Mouse (Mus musculus) right cerebral cortex, adult 18-20 months (tissue): ENCODE measurements at regions not wholly inside any gene's neighbourhood (a gene's known extent, or its start where the extent isn't known, plus 50 kb on each side); places are given as distances from the start of the nearest gene placed in this dataset.
"Not testable (repeated sequence)": the region's sequence is repeated elsewhere in the genome, so short reads cannot be mapped to it uniquely, and the experiment has no call there.

Experiments
- DNase-seq: peaks from one replicate; pipeline ENCODE4 v3.0.0; 2022; ENCODE audit warnings: mixed read lengths

DNA sequence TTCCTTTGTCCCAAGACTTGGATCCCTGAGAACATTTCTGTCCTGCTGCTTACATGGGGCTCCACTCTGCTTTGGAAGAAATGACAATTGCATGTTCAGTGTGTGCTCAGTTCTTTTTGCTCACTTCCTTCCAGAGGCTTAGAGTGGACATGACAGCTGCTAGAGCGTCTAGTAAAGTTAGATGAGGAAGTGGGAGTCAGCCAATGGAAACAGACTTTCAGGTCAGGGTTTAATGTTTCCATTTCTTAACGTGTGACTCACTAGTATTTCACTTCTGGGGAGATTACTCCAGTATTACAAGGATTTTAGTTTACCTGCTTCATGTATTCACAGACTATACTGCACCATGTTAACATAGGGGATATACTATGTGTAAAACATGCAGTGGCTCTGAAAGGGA is 759.3 kb upstream of the Gm38303 start:
- no peak for DNase-seq

DNA sequence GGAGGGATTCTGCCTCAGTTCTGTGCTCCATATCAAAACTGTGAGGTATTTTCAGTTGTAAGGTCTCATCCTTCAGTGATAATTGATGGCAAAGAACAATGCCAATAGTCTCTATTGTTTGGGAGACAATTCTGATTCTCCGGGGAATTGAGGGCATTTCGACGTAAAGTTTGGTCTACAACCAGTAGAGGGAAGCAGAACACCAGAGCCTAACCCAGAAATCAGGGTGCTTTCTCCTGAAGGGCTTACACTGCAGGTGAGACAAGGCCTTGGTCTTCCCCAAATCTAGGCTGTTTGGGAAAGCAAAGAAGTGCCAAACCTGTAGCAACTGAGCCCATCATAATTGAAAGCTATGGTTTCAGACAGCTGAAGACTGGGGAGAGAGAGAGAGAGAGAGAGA is 758.7 kb upstream of the Gm38303 start:
- peak; percentile 9 for DNase-seq

DNA sequence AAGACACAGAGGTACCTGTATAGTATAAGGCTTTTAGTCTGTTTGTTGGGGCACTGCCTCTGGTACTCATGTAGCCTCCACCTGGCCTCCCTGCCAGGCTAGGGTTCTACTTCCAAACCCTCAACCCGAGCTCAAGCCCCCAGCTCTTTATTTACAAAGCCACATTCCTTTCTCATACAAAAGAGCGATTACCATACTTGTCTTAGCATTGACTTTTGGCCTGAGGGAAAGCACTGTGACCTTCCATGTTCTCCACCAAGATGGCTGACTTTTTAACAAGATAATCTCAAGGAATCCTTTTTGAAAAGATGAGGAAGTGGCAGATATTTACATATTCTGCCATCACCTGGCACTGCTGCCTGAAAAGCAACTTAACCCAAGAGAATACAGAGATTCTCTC is 747.8 kb upstream of the Gm38303 start:
- no peak for DNase-seq

- no peak for DNase-seq
Observed at GRCm38 (mm10) chr3:11074012-11074411, 738.5 kb upstream of the Gm38303 start.

- no peak for DNase-seq
Observed at GRCm38 (mm10) chr3:11034995-11035769, 699.7 kb upstream of the Gm38303 start.

DNA sequence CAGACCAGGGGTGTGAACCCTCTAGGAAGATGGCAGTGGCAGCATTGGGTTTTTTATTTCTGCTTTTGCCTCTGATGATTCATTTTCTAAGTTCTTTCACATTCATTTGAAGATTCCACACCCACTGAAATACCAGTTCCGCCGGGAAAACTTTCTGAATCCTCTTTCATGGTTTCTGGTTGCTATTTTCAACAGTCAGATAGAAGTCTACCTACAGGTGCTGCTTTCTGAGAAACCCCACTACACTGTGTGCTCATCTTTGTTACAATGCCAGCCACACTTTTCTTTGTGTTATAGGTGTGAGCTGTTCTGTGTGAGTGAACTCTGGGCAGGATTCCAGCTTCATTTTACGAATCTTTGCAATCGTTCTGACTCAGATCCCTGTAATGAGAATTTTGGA is 694.5 kb upstream of the Gm38303 start:
- DNase-seq = peak; percentile 33

- no peak for DNase-seq
Observed at GRCm38 (mm10) chr3:11024422-11024821, 688.9 kb upstream of the Gm38303 start.

GRCm38 (mm10) chr3:11020048-11020447 is 684.6 kb upstream of the Gm38303 start:
- DNase-seq = no peak

DNA sequence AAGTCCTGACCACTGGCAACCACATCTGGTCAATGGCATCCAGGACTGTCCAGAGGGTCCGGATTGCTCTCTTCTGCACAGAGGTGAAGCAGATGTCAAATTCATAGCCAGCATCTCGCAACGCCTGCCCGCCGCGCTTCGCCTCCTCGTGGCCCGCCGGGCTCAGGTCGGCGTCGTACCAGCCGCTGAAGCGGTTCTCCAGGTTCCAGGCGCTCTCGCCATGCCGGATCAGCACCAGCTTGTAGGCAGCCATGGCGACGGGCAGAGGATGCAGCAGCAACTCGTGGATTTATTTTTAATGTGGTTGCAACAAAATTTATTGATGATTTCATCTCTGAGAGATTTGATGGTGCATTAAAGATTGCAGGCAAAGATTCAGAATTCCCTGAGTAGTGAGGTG is 679.4 kb upstream of the Gm38303 start:
- not testable (repeated sequence) for DNase-seq

- no peak for DNase-seq
Observed at GRCm38 (mm10) chr3:11007363-11007762, 671.9 kb upstream of the Gm38303 start.

DNA sequence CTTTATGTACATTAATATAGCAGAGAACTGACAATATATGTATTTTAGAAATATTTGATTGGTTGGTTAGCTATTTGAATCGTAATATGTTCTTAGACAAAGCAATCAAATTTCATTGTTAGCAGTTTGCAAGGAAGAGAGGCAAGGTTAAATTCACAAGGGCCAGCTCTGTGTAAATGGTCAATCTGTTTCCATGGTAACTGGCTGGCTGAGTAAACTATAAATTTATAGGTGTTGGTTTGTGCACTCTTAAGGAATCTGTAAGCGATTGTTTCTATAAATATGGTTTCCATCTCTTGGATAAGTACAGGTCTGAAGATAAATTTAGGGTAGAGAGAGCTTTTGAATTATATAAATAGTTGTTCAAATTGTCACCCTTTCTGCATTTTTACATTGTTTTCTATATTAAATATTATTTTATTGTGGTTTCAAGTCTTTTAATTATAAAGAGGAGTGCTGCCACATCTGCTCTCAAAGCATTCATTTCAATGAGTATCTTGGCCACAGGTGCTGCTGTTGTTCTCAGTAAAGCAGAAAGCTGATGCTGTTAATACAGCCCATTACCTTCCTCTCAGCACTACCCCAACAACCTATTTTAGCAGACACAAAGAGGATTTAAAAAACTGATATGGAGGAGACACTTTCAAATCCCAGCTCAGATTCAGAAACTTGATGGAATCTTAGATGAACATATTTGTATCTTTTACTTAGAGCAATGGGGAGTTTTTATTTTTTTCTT is 671.2 kb upstream of the Gm38303 start:
- no peak for DNase-seq

DNA sequence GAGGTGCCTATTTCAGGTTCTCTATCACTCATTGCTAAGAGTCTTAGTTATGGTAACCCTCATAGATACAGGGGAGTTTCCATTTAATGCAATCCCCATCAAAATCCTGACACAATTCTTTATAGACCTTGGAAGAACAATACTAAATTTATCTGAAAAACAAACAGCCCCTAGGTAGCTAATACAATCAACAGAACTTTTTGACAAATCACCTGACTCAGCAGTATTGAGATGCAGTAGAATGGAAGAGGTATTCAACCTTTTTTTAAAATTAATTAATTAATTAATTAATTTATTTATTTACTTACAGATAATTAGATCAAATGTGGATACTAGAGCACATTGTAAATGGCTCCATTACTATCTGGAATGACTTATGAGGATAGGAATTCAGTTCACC is 643.5 kb upstream of the Gm38303 start:
- no peak for DNase-seq

GRCm38 (mm10) chr3:10974429-10974828 is 638.9 kb upstream of the Gm38303 start:
- DNase-seq = no peak

GRCm38 (mm10) chr3:10952583-10952982 is 617.1 kb upstream of the Gm38303 start:
- DNase-seq = no peak

GRCm38 (mm10) chr3:10917056-10917455 is 581.6 kb upstream of the Gm38303 start:
- DNase-seq = no peak

DNA sequence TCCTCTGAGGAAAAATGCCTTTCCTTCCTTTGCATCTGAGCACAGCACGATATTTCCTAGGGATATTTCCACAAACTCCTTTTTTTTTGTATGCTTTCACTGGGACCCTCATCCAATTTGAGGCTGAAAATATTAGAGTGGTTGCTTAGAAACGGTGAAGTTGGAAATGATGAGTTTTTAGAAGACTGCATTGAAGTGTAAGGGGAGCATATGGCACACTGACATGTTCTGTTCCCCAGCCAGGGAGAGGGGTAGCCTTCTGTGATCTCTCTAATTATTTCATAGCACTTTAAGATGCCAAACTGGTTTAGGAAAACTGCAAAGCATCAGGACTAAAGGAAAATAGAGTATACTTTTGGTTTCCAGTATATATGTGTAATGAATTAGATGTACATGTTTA is 556.5 kb upstream of the Gm38303 start:
- peak; percentile 3 for DNase-seq
